Mouse (Mus musculus) myocyte (in vitro differentiated cells): ENCODE data around the gene Ugt1a8. TPM values are rescaled to one million over a fixed set of nuclear protein-coding genes. Genes with fewer than 3 reads are reported as not detected.

Experiments
- H3K27me3 ChIP-seq: one replicate; pipeline ENCODE4 v1.6.1; 2011; ENCODE audit not compliant: control insufficient read depth, insufficient read depth, insufficient read length
- H3K36me3 ChIP-seq: one replicate; pipeline ENCODE4 v1.6.1; 2011; ENCODE audit not compliant: control insufficient read depth, insufficient read depth
- H3K4me2 ChIP-seq: one replicate; pipeline ENCODE4 v1.6.1; 2011; ENCODE audit warnings: low read depth, control low read depth
- H3K4me3 ChIP-seq: one replicate; pipeline ENCODE4 v1.5.1; 2011; ENCODE audit warnings: mild to moderate bottlenecking, control low read depth, moderate library complexity
- H3K79me2 ChIP-seq: one replicate; pipeline ENCODE4 v1.6.1; 2011; ENCODE audit not compliant: control insufficient read depth, insufficient read depth
- H3ac ChIP-seq: one replicate; pipeline ENCODE4 v1.6.1; 2011; ENCODE audit not compliant: control insufficient read depth, insufficient read length
- MYOD1 ChIP-seq, 3 experiments: IDR thresholded peaks; one replicate each; pipeline ENCODE4 v1.6.1; 2011; ENCODE audit warnings: control low read depth in 2 of 3, low read depth in 2 of 3, mild to moderate bottlenecking in 2 of 3, moderate library complexity in 1 of 3; ENCODE audit not compliant: insufficient read length in 2 of 3, control insufficient read depth in 1 of 3
- MYOG ChIP-seq, 3 experiments: IDR thresholded peaks; one replicate each; pipeline ENCODE4 v1.6.1; 2011; ENCODE audit warnings: control low read depth in 2 of 3, low read depth in 2 of 3, mild to moderate bottlenecking in 2 of 3; ENCODE audit not compliant: insufficient read length in 2 of 3, control insufficient read depth in 1 of 3, insufficient read depth in 1 of 3
- SRF ChIP-seq: IDR thresholded peaks from one replicate; pipeline ENCODE4 v1.6.1; 2011; ENCODE audit warnings: low read depth; ENCODE audit not compliant: control insufficient read depth, insufficient read length
- TCF12 ChIP-seq: IDR thresholded peaks from one replicate; pipeline ENCODE4 v1.6.1; 2011; ENCODE audit warnings: mild to moderate bottlenecking, control low read depth; ENCODE audit not compliant: poor library complexity, insufficient read depth, severe bottlenecking
- USF1 ChIP-seq: IDR thresholded peaks from one replicate; pipeline ENCODE4 v1.6.1; 2011; ENCODE audit warnings: low read depth, mild to moderate bottlenecking, control low read depth, moderate library complexity
- polyA plus RNA-seq: library from polyadenylated mRNA; unstranded; fragments of >200 nt; fragmentation: generic; extraction: Trizol; gene quantifications from one replicate; pipeline ENCODE4 v1.2.1, GENCODE M21; 2012; ENCODE audit warnings: missing spikeins

Gene Ugt1a8
- polyA plus RNA-seq, 1 experiment = not detected

- TF ChIP-seq USF1 (no peak), TCF12 (peak; percentile 86), SRF (no peak), MYOD1 (IDR thresholded peaks at IDR 0.05; ENCODE audit: control insufficient read depth in 1 of 3, insufficient read length in 2 of 3, low read depth in 2 of 3) (peak in 1 of 3 experiments; percentile 39), MYOG (IDR thresholded peaks at IDR 0.05; ENCODE audit: control insufficient read depth in 1 of 3, insufficient read depth in 1 of 3, insufficient read length in 2 of 3, low read depth in 2 of 3) (peak in 1 of 3 experiments; percentile 76)
- H3K79me2 ChIP-seq = no peaks in the 10 kb centered on the region
- H3K27me3 ChIP-seq = no peaks in the 10 kb centered on the region
- no peak overlapping the region for H3K4me3 ChIP-seq
- no peak overlapping the region for H3K4me2 ChIP-seq
- peaks cover 70% of the 10 kb centered on the region for H3K36me3 ChIP-seq
- no peak overlapping the region for H3ac ChIP-seq
Observed at GRCm38 (mm10) chr1:88268070-88268469, 180.5 kb downstream of the Ugt1a8 start.

Other genes starting within 250 kb of the Ugt1a8 start
- gene Dgkd, start 234.5 kb upstream of the Ugt1a8 start, polyA plus RNA-seq = 59.3 TPM
- gene Usp40, start 79.3 kb upstream of the Ugt1a8 start, polyA plus RNA-seq = 9.5 TPM
- gene Ugt1a10, start 32.4 kb upstream of the Ugt1a8 start, polyA plus RNA-seq = not detected
- not detected for gene Ugt1a9, start 17.0 kb upstream of the Ugt1a8 start, polyA plus RNA-seq
- 0.18 TPM for gene Ugt1a7c, start 7.2 kb downstream of the Ugt1a8 start, polyA plus RNA-seq
- gene Ugt1a6b, start 15.4 kb downstream of the Ugt1a8 start, polyA plus RNA-seq = 0.04 TPM
- gene Ugt1a6a, start 47.0 kb downstream of the Ugt1a8 start, polyA plus RNA-seq = 8.9 TPM
- gene Ugt1a5, start 78.2 kb downstream of the Ugt1a8 start, polyA plus RNA-seq = not detected
- 0.05 TPM for gene Ugt1a2, start 112.8 kb downstream of the Ugt1a8 start, polyA plus RNA-seq
- not detected for gene Dnajb3, start 118.0 kb downstream of the Ugt1a8 start, polyA plus RNA-seq
- not detected for gene Ugt1a1, start 124.1 kb downstream of the Ugt1a8 start, polyA plus RNA-seq
- gene Mroh2a, start 139.2 kb downstream of the Ugt1a8 start, polyA plus RNA-seq = 1.4 TPM
- 37.7 TPM for gene Hjurp, start 189.8 kb downstream of the Ugt1a8 start, polyA plus RNA-seq
- 0.02 TPM for gene Trpm8, start 189.8 kb downstream of the Ugt1a8 start, polyA plus RNA-seq